Mouse (Mus musculus) leukemia stem cell, adult 10-12 weeks (primary cell): ENCODE measurements around the gene Gm9508. TPM values are rescaled to one million over a fixed set of nuclear protein-coding genes. Genes with fewer than 3 reads are reported as not detected.

Experiments used
- polyA plus RNA-seq: library from polyadenylated mRNA; stranded (reverse); fragments of >175 nt; gene quantifications from 2 replicates; pipeline ENCODE4 v1.2.3, GENCODE M21; 2012; ENCODE audit warnings: low replicate concordance

The Gm9508 gene
- polyA plus RNA-seq: not detected in 2 replicates

GRCm38 (mm10) chr10:77697133-77697532, at the start of gene Gm9508:
Gene Gm9508, minus strand, starts transcription at chr10:77697233.

GRCm38 (mm10) chr10:77741924-77742688, 45.1 kb upstream of the Gm9508 start, which contains the start of gene Gm18596:
Gene Gm18596, minus strand, starts transcription at chr10:77742638.

DNA sequence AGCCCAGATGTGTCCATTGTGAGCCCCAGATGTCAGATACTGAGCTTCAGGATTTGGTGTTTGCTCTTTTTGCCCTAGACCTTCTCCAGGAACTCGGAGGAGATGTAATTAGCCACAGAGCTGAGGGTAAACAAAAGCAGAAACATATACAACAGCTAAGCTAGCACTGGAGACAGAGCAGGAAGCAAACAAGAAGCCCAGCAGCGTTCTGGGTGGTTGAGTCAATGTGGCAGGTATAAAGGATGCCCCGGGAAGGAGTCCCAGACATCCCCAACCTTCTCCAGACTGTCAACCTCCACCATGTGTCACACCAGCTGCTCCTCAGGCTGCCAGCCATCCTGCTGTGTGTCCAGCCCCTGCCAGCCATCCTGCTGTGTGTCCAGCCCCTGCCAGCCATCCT, 29.2 kb upstream of the Gm9508 start, which contains the start of gene Gm10100:
TSS of gene Gm10100 (plus strand) at position 301 of the 400 bp plus-strand sequence.

DNA sequence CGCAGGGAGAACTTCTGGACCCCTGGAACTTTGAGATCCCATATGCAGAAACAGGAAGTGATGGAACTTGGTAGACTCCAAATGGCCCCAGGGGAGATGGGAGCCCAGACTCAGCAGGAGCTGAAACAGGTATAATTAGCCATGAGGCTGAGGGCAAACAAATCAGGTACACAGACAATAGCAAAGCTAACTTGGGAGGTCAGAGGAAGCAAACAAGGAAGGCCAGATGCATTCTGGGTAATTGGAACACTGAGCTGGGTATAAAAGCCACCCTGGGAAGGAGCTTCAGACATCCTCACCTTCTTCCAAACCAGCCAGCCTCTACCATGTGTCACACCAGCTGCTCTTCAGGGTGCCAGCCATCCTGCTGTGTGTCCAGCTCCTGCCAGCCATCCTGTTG, 23.3 kb upstream of the Gm9508 start, which contains the start of gene Krtap12-1:
TSS of gene Krtap12-1 (plus strand) at position 301 of the 400 bp plus-strand sequence.

GRCm38 (mm10) chr10:77715507-77715906, 18.5 kb upstream of the Gm9508 start, which contains the start of gene Gm10142:
Gene Gm10142, plus strand, starts transcription at chr10:77715807.

GRCm38 (mm10) chr10:77711157-77711556, 14.1 kb upstream of the Gm9508 start, which contains the start of gene Gm10024:
Gene Gm10024, plus strand, starts transcription at chr10:77711457.

DNA sequence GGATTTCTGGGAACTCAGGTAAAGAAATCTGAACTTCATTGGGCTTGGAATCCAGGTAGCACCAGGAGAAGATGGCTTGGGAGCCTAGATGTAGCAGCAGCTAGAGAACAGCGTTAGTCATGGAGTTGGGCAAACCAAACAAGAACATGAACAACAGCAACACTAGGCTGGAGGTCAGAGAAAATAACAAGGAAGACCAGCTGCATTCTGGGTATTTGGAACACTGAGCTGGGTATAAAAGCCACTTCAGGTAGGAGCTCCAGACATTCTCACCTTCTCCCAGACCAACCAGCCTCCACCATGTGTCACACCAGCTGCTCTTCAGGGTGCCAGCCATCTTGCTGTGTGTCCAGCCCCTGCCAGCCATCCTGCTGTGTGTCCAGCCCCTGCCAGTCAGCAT, 9.3 kb upstream of the Gm9508 start, which contains the start of gene Gm10272:
TSS of gene Gm10272 (plus strand) at position 301 of the 400 bp plus-strand sequence.

DNA sequence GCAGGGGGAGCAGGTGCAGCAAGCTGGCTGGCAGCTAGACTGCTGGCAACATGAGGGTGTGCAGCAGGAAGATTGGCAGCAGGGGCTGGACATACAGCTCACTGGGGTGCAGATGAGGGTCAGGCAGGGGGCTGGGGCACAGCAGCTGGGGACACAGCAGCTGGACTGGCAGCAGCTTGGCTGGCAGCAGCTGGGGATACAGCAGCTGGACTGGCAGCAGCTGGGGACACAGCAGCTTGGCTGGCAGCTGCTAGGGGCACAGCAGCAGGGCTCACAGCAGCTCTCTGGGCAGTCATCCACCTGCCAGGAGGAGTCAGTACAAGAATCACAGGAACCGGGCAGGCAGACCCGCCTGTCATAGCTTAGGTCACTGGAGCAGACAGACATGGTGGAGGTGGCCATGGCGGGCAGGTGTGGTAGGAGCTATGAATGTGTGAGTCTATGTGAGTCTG, 6.7 kb downstream of the Gm9508 start, which contains the start of gene Gm19402:
TSS of gene Gm19402 (minus strand) at position 402 of the 452 bp plus-strand sequence.

GRCm38 (mm10) chr10:77685895-77686664, 11.0 kb downstream of the Gm9508 start, which contains the start of gene Tspear:
Gene Tspear, plus strand, starts transcription at chr10:77686569.

Other genes with a start within 250 kb of the Gm9508 start
- 53.1 and 149 TPM in 2 replicates for gene Fam207a, start 181.4 kb downstream of the Gm9508 start, polyA plus RNA-seq
- gene Itgb2, start 167.0 kb downstream of the Gm9508 start, polyA plus RNA-seq: 3.8 and 15.3 TPM in 2 replicates
- 22.2 and 37.6 TPM in 2 replicates for gene Pttg1ip, start 115.5 kb downstream of the Gm9508 start, polyA plus RNA-seq
- 36.3 and 57.5 TPM in 2 replicates for gene Sumo3, start 91.1 kb downstream of the Gm9508 start, polyA plus RNA-seq
- gene Gm49325, start 91.0 kb downstream of the Gm9508 start, polyA plus RNA-seq: not detected in 2 replicates
- 15.4 and 47.2 TPM in 2 replicates for gene Ube2g2, start 75.0 kb downstream of the Gm9508 start, polyA plus RNA-seq
- 0.10 and 0.16 TPM in 2 replicates for gene Tspear, start 10.7 kb downstream of the Gm9508 start, polyA plus RNA-seq
- not detected in 2 replicates for gene Gm19402, start 6.5 kb downstream of the Gm9508 start, polyA plus RNA-seq
- not detected in 2 replicates for gene Gm10272, start 9.4 kb upstream of the Gm9508 start, polyA plus RNA-seq
- gene Gm10024, start 14.2 kb upstream of the Gm9508 start, polyA plus RNA-seq: not detected in 2 replicates
- gene Gm10142, start 18.6 kb upstream of the Gm9508 start, polyA plus RNA-seq: not detected in 2 replicates
- gene Krtap12-1, start 23.4 kb upstream of the Gm9508 start, polyA plus RNA-seq: not detected in 2 replicates
- not detected in 2 replicates for gene Gm10100, start 29.3 kb upstream of the Gm9508 start, polyA plus RNA-seq
- 0.22 TPM in 1 of 2 replicates, not detected in the other for gene Gm18596, start 45.4 kb upstream of the Gm9508 start, polyA plus RNA-seq
- not detected in 2 replicates for gene Gm9736, start 54.1 kb upstream of the Gm9508 start, polyA plus RNA-seq
- not detected in 2 replicates for gene Gm3233, start 62.4 kb upstream of the Gm9508 start, polyA plus RNA-seq
- 0.28 TPM in 1 of 2 replicates, not detected in the other for gene Gm3238, start 74.1 kb upstream of the Gm9508 start, polyA plus RNA-seq
- not detected in 2 replicates for gene Gm7138, start 79.7 kb upstream of the Gm9508 start, polyA plus RNA-seq
- not detected in 2 replicates for gene Gm3250, start 85.3 kb upstream of the Gm9508 start, polyA plus RNA-seq
- gene Gm7137, start 91.0 kb upstream of the Gm9508 start, polyA plus RNA-seq: not detected in 2 replicates
- gene Gm9639, start 97.8 kb upstream of the Gm9508 start, polyA plus RNA-seq: not detected in 2 replicates
- gene Gm19668, start 101.9 kb upstream of the Gm9508 start, polyA plus RNA-seq: not detected in 2 replicates
- gene Gm9507, start 114.6 kb upstream of the Gm9508 start, polyA plus RNA-seq: not detected in 2 replicates
- not detected in 2 replicates for gene Gm2696, start 117.4 kb upstream of the Gm9508 start, polyA plus RNA-seq
- gene Krtap10-4, start 129.9 kb upstream of the Gm9508 start, polyA plus RNA-seq: not detected in 2 replicates
- gene Krtap10-10, start 138.7 kb upstream of the Gm9508 start, polyA plus RNA-seq: not detected in 2 replicates
- gene Gm36176, start 149.6 kb upstream of the Gm9508 start, polyA plus RNA-seq: not detected in 2 replicates
- gene Gm10318, start 155.6 kb upstream of the Gm9508 start, polyA plus RNA-seq: not detected in 2 replicates
- gene Gm3285, start 164.7 kb upstream of the Gm9508 start, polyA plus RNA-seq: not detected in 2 replicates
- gene Lrrc3, start 205.3 kb upstream of the Gm9508 start, polyA plus RNA-seq: 0.09 and 0.15 TPM in 2 replicates